Mouse (Mus musculus): Measurements from ENCODE around the gene Gabrr2. TPM values are rescaled to one million over a fixed set of nuclear protein-coding genes. Genes with fewer than 3 reads are reported as not detected.
A peak's percentile ranks its signal among the peaks of the same experiment; 100 is the strongest.

Gene Gabrr2
- polyA plus RNA-seq, 1 experiment from 2014 or later: 0.90 TPM

GRCm38 (mm10) chr4:33052650-33053049 lies 10.1 kb upstream of the Gabrr2 start:
- Histone ChIP-seq H3K36me3 (peaks cover 40% of the 10 kb centered on the region), H3K4me3 (no peak overlapping the region), H3K9ac (no peak overlapping the region), H3K27me3 (no peaks in the 10 kb centered on the region), H3K4me2 (no peak overlapping the region), H3K27ac (no peak overlapping the region), H3K9me3 (no peaks in the 10 kb centered on the region), H3K4me1 (no peaks in the 10 kb centered on the region)
- no peak for ATAC-seq (ENCODE audit: insufficient number of reproducible peaks, low FRiP score, low TSS enrichment, low read depth)
- WGBS: 83% methylated on average over 5 of the region's 5 CpGs

DNA sequence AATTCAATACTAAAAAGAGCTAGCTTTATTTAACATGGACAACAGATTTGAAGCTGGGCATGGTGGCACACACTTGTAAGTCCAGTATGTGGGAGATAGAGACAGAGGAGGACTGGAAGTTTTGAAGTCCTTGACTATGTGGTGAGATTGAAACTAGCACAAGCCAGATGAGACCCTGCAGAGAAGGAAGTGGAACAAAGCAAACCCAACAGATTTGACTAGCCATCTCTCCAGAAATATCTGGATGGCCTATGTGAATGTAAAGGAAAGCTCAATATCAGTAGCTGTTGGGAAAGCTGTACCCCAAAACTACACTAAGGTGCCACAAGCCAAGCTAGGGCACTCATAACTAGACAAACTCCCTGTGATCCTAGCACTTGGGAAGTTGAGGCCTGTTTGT lies 8.4 kb upstream of the Gabrr2 start:
- Histone ChIP-seq H3K36me3 (peaks cover 28% of the 10 kb centered on the region), H3K9ac (no peak overlapping the region)
- no peak for ATAC-seq (ENCODE audit: insufficient number of reproducible peaks, low FRiP score, low TSS enrichment, low read depth)

GRCm38 (mm10) chr4:33056317-33056716 lies 6.5 kb upstream of the Gabrr2 start:
- H3K36me3 ChIP-seq: peaks cover 16% of the 10 kb centered on the region
- WGBS: 77% methylated on average over 1 of the region's 1 CpGs
- no peak overlapping the region for H3K4me3 ChIP-seq
- no peaks in the 10 kb centered on the region for H3K27me3 ChIP-seq
- no peaks in the 10 kb centered on the region for H3K9me3 ChIP-seq
- H3K4me2 ChIP-seq: no peak overlapping the region
- H3K4me1 ChIP-seq: peaks cover 4% of the 10 kb centered on the region; the same call in 1 of the 2 replicates
- no peak overlapping the region for H3K9ac ChIP-seq
- H3K27ac ChIP-seq: no peak overlapping the region
- no peak for ATAC-seq (ENCODE audit: insufficient number of reproducible peaks, low FRiP score, low TSS enrichment, low read depth)

More for the DNA sequence above, 8.4 kb upstream of the Gabrr2 start:
- Histone ChIP-seq H3K9me3 (no peaks in the 10 kb centered on the region), H3K4me2 (no peak overlapping the region), H3K27ac (no peak overlapping the region), H3K27me3 (no peaks in the 10 kb centered on the region), H3K4me1 (peaks cover 4% of the 10 kb centered on the region; the same call in 1 of the 2 replicates), H3K4me3 (no peak overlapping the region)

- H3K36me3 ChIP-seq: no peaks in the 10 kb centered on the region
- peaks cover 4% of the 10 kb centered on the region; the same call in 1 of the 2 replicates for H3K4me1 ChIP-seq
- no peak overlapping the region for H3K9ac ChIP-seq
- no peaks in the 10 kb centered on the region for H3K9me3 ChIP-seq
- ATAC-seq (ENCODE audit: insufficient number of reproducible peaks, low FRiP score, low TSS enrichment, low read depth): peak; percentile 58; the same call in 1 of the 2 replicates
- H3K4me2 ChIP-seq: no peak overlapping the region
- 58% methylated on average over 11 of the region's 11 CpGs for WGBS
- no peak overlapping the region for H3K4me3 ChIP-seq
- peak overlapping the region; percentile 72 for H3K27ac ChIP-seq
- no peaks in the 10 kb centered on the region for H3K27me3 ChIP-seq
Observed at GRCm38 (mm10) chr4:33057890-33058687, 4.7 kb upstream of the Gabrr2 start.

GRCm38 (mm10) chr4:33061158-33061557 lies 1.6 kb upstream of the Gabrr2 start:
- no peak for ATAC-seq (ENCODE audit: insufficient number of reproducible peaks, low FRiP score, low TSS enrichment, low read depth)
- H3K36me3 ChIP-seq: no peaks in the 10 kb centered on the region
- H3K27me3 ChIP-seq: no peaks in the 10 kb centered on the region
- H3K4me3 ChIP-seq: no peak overlapping the region
- no peaks in the 10 kb centered on the region for H3K9me3 ChIP-seq
- no peak overlapping the region for H3K4me2 ChIP-seq
- no peak overlapping the region for H3K27ac ChIP-seq
- H3K4me1 ChIP-seq: peaks cover 4% of the 10 kb centered on the region; the same call in 1 of the 2 replicates
- 27% methylated on average over 7 of the region's 7 CpGs for WGBS
- H3K9ac ChIP-seq: no peak overlapping the region

DNA sequence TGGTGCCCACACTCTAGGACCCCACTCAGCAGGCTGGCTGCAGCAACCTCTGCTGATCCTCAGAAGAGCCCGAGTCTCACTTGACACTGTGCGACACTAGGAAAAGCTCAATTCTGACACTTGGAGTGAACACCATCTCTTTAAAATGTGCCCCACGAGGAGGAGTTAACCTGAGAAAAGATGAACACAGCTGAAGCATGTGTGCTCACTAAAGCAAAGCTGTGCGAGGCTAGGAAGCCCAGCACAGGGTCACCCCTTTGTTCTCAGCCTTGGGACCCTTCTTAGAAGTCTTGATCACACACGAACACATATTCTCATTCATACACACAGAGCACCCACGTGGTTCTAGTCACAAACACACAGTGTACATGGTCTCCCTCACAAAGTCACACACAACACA lies 2.2 kb downstream of the Gabrr2 start:
- H3K4me3 ChIP-seq: no peak overlapping the region
- no peaks in the 10 kb centered on the region for H3K36me3 ChIP-seq
- no peak overlapping the region for H3K27ac ChIP-seq
- H3K4me1 ChIP-seq: peaks cover 3% of the 10 kb centered on the region; the same call in 1 of the 2 replicates
- H3K27me3 ChIP-seq: no peaks in the 10 kb centered on the region
- H3K9ac ChIP-seq: no peak overlapping the region
- WGBS: 79% methylated on average over 6 of the region's 6 CpGs
- H3K4me2 ChIP-seq: no peak overlapping the region
- no peaks in the 10 kb centered on the region for H3K9me3 ChIP-seq
- no peak for ATAC-seq (ENCODE audit: insufficient number of reproducible peaks, low FRiP score, low TSS enrichment, low read depth)

DNA sequence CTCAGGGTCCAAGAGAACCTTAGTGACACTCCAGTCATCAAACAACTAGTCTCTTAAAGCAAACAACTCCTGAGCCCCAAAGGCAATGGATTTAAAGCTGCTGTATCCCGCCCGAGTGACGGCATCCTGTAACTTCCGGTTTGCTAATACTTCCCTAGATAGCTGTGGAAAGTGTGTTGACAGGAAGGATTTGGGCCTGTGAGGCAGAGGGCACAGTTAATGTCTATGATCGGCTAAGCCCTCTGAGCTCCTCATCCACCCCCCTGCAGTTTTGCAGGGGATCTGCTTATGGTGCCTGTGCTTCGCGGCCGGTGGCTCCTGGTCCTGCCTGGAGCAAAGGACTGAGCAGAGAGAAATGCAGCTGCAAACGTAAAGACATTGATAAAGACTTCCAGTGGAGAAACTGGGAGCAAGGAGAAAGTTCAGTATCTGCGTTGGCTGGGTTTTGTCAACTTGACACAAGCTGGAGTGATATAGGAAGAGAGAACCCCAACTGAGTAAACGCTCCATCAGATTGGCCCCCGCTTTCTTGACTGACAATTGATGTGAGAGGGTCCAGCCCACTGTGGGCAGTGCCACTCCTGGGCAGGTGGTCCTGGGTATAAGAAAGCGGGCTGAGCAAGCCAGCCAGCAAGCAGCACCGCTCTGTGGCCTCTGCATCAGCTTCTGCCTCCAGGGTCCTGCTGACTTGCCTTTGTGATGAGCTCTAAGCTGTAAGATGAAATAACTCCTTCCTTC lies 3.6 kb downstream of the Gabrr2 start:
- Histone ChIP-seq H3K4me3 (no peak overlapping the region), H3K9ac (no peak overlapping the region), H3K4me1 (peaks cover 3% of the 10 kb centered on the region; the same call in 1 of the 2 replicates), H3K9me3 (no peaks in the 10 kb centered on the region), H3K27ac (no peak overlapping the region), H3K36me3 (no peaks in the 10 kb centered on the region), H3K27me3 (no peaks in the 10 kb centered on the region), H3K4me2 (no peak overlapping the region)
- WGBS: 60% methylated on average over 14 of the region's 14 CpGs
- no peak for ATAC-seq (ENCODE audit: insufficient number of reproducible peaks, low FRiP score, low TSS enrichment, low read depth)

DNA sequence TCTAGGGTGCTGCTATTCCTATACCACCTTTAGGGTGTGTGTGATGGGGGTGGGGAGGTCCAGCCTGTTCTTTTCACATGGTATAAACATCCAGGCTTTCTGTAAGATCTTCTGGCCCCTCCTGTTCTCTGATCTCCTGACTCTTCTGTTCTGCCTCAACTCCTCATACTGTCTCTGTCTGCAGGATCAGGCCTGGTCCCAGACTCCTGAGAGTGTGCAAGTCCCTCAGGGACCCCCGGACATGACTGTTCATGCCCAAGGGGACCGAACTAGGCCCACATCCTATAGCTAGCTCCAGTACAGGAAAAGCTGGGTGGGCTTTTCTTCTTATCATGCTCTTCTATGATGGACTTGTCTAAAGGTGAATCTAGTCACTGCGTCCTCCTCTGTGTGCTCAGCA lies 4.5 kb downstream of the Gabrr2 start:
- Histone ChIP-seq H3K9ac (no peak overlapping the region), H3K9me3 (no peaks in the 10 kb centered on the region), H3K4me2 (no peak overlapping the region), H3K36me3 (no peaks in the 10 kb centered on the region), H3K27me3 (no peaks in the 10 kb centered on the region), H3K4me1 (peaks cover 3% of the 10 kb centered on the region; the same call in 1 of the 2 replicates), H3K27ac (no peak overlapping the region), H3K4me3 (no peak overlapping the region)
- no peak for ATAC-seq (ENCODE audit: insufficient number of reproducible peaks, low FRiP score, low TSS enrichment, low read depth)
- 90% methylated on average over 3 of the region's 3 CpGs for WGBS

- Histone ChIP-seq H3K27me3 (no peaks in the 10 kb centered on the region), H3K4me3 (no peak overlapping the region), H3K27ac (no peak overlapping the region), H3K36me3 (no peaks in the 10 kb centered on the region), H3K4me1 (peaks cover 3% of the 10 kb centered on the region; the same call in 1 of the 2 replicates), H3K9me3 (no peaks in the 10 kb centered on the region), H3K9ac (no peak overlapping the region), H3K4me2 (no peak overlapping the region)
- ATAC-seq (ENCODE audit: insufficient number of reproducible peaks, low FRiP score, low TSS enrichment, low read depth): no peak
- 86% methylated on average over 6 of the region's 6 CpGs for WGBS
Observed at GRCm38 (mm10) chr4:33067826-33068225, 5.0 kb downstream of the Gabrr2 start.

DNA sequence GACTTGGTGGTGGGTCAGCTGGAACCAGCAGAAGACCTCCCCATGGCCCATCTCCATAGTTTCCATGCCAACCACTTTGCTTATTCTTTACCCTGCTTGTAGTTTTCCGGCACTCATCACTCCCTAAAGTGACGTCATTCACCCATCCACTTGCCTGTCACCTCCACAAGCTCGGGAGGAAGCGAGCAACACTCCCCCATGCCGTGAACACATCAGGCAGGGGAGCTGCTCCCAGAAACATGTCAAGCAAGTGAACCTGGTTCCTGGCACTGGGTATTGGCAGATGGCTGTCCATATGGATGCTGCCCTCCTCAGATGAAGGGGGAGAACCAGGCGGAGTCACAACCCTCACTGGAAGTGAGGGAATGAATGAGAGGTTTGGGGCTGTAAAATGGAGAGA lies 6.1 kb downstream of the Gabrr2 start:
- Histone ChIP-seq H3K4me3 (no peak overlapping the region), H3K4me1 (peaks cover 3% of the 10 kb centered on the region; the same call in 1 of the 2 replicates), H3K4me2 (no peak overlapping the region), H3K9ac (no peak overlapping the region), H3K27me3 (no peaks in the 10 kb centered on the region), H3K9me3 (no peaks in the 10 kb centered on the region), H3K27ac (no peak overlapping the region), H3K36me3 (no peaks in the 10 kb centered on the region)
- ATAC-seq (ENCODE audit: insufficient number of reproducible peaks, low FRiP score, low TSS enrichment, low read depth): no peak
- 63% methylated on average over 6 of the region's 6 CpGs for WGBS

GRCm38 (mm10) chr4:33070326-33070725 lies 7.5 kb downstream of the Gabrr2 start:
- H3K4me1 ChIP-seq: peaks cover 3% of the 10 kb centered on the region; the same call in 1 of the 2 replicates
- H3K4me2 ChIP-seq: no peak overlapping the region
- H3K27me3 ChIP-seq: no peaks in the 10 kb centered on the region
- H3K9ac ChIP-seq: no peak overlapping the region
- H3K27ac ChIP-seq: no peak overlapping the region
- H3K9me3 ChIP-seq: no peaks in the 10 kb centered on the region
- no peak overlapping the region for H3K4me3 ChIP-seq
- 94% methylated on average over 6 of the region's 6 CpGs for WGBS
- no peak for ATAC-seq (ENCODE audit: insufficient number of reproducible peaks, low FRiP score, low TSS enrichment, low read depth)
- no peaks in the 10 kb centered on the region for H3K36me3 ChIP-seq

DNA sequence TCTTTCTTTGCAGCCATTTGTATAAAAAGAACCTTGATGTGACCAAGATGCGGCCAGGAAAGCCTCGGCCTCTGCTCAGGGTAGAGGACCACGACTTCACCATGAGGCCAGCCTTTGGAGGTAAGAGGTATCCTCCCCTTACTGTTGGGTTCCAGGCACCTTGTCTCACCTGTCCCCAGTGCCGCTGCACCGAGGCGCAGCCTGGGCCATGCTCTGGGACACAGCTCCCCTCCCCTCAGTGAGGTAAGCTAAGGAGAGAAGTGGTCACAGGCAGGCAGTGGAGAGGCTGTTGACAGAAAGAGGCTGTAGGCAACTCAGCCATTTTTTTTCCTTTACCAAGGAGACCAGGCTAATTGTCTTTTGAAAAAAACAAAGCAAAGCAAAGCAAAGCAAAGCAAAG lies 8.5 kb downstream of the Gabrr2 start:
- no peaks in the 10 kb centered on the region for H3K9me3 ChIP-seq
- H3K4me1 ChIP-seq: peaks cover under 1% of the 10 kb centered on the region; the same call in 1 of the 2 replicates
- H3K4me3 ChIP-seq: no peak overlapping the region
- no peak overlapping the region for H3K27ac ChIP-seq
- H3K27me3 ChIP-seq: no peaks in the 10 kb centered on the region
- ATAC-seq (ENCODE audit: insufficient number of reproducible peaks, low FRiP score, low TSS enrichment, low read depth): no peak
- H3K36me3 ChIP-seq: no peaks in the 10 kb centered on the region
- no peak overlapping the region for H3K4me2 ChIP-seq
- WGBS: 83% methylated on average over 6 of the region's 6 CpGs
- H3K9ac ChIP-seq: no peak overlapping the region
